ENCODE assay signal across 24 mouse cellular contexts in the genomic region with DNA sequence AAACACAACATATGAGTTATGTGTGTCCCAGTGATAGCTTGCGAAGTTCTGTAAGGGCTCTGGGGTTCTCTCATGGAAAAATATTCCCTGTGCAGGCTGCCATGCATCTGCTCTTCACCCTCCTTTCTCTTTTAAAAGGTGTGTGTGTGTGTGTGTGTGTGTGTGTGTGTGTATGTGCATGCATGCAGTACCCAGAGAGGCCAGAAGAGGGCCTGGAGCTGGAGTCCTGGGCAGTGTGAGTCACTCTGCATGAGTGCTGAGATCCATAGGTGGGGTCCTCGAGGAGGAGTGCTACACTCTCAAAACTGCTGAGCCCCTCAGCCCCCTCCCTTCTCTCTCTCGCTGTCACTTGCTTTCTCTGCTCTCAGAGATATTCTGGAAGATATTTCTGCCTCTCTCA. TPM values are rescaled to one million over a fixed set of nuclear protein-coding genes. Genes with fewer than 3 reads are reported as not detected.
DNase-seq lines count a peak whose midpoint lies in the region; ATAC-seq and TF ChIP-seq lines count a peak whose summit lies in the region.
"Had no signal": no experiment of that assay in that cellular context is flagged by ENCODE, and none has a peak within 500 bp of the region (broad histone marks: within the 10 kb centered on the region; RNA-seq: fewer than 3 reads in every experiment).

No protein-coding gene starts in this region.

- TF ChIP-seq EP300 in liver, embryonic 14.5 days (IDR thresholded peaks at IDR 0.05; ENCODE audit: low read depth) = no peak

- no peaks in the 10 kb centered on the region for H3K27me3 ChIP-seq in hindbrain, postnatal 0 days (ENCODE audit: insufficient read depth, low read length)
- no peaks in the 10 kb centered on the region for H3K27me3 ChIP-seq in hindbrain, embryonic 12.5 days
- no peaks in the 10 kb centered on the region for H3K27me3 ChIP-seq in liver, embryonic 14.5 days (ENCODE audit: control insufficient read depth, insufficient read depth, low read length)
- no peaks in the 10 kb centered on the region for H3K27me3 ChIP-seq in liver, embryonic 12.5 days (replicated peaks)
- H3K27me3 ChIP-seq in hindbrain, embryonic 13.5 days = no peaks in the 10 kb centered on the region
- H3K27me3 ChIP-seq: heart, embryonic 13.5 days; limb, embryonic 12.5 days; lung, embryonic 15.5 days; midbrain, embryonic 13.5 days; neural tube, embryonic 13.5 days; Patski had no signal

- no peak for TF ChIP-seq POLR2A in olfactory bulb, adult 2 months (IDR thresholded peaks at IDR 0.05; ENCODE audit: insufficient read depth, low read depth, low read length)

- no peak overlapping the region for H3K4me2 ChIP-seq in hindbrain, postnatal 0 days (ENCODE audit: low read depth, low read length)
- no peak overlapping the region for H3K4me2 ChIP-seq in hindbrain, embryonic 12.5 days (replicated peaks)
- H3K4me2 ChIP-seq in liver, embryonic 14.5 days (ENCODE audit: low read depth) = no peak overlapping the region
- no peak overlapping the region for H3K4me2 ChIP-seq in liver, embryonic 12.5 days
- H3K4me2 ChIP-seq in hindbrain, embryonic 13.5 days = no peak overlapping the region
- H3K4me2 ChIP-seq: heart, embryonic 13.5 days; limb, embryonic 12.5 days; lung, embryonic 15.5 days; midbrain, embryonic 13.5 days; neural tube, embryonic 13.5 days had no signal

- H3K9ac ChIP-seq in hindbrain, postnatal 0 days (replicated peaks; ENCODE audit: low read length) = no peak overlapping the region
- no peak overlapping the region for H3K9ac ChIP-seq in hindbrain, embryonic 12.5 days
- no peak overlapping the region for H3K9ac ChIP-seq in liver, embryonic 14.5 days (replicated peaks)
- H3K9ac ChIP-seq in liver, embryonic 12.5 days = no peak overlapping the region
- H3K9ac ChIP-seq in hindbrain, embryonic 13.5 days = no peak overlapping the region
- H3K9ac ChIP-seq: heart, embryonic 13.5 days; limb, embryonic 12.5 days; lung, embryonic 15.5 days; midbrain, embryonic 13.5 days; neural tube, embryonic 13.5 days had no signal

- H3K36me3 ChIP-seq in hindbrain, postnatal 0 days (ENCODE audit: insufficient read depth, low read length) = no peaks in the 10 kb centered on the region
- no peaks in the 10 kb centered on the region for H3K36me3 ChIP-seq in hindbrain, embryonic 12.5 days
- no peaks in the 10 kb centered on the region for H3K36me3 ChIP-seq in liver, embryonic 14.5 days (replicated peaks; ENCODE audit: control insufficient read depth, insufficient read depth, low read depth)
- H3K36me3 ChIP-seq in liver, embryonic 12.5 days = no peaks in the 10 kb centered on the region
- peaks cover 11% of the 10 kb centered on the region; the same call in 1 of the 2 replicates for H3K36me3 ChIP-seq in hindbrain, embryonic 13.5 days
- H3K36me3 ChIP-seq: limb, embryonic 12.5 days; lung, embryonic 15.5 days; neural tube, embryonic 13.5 days had no signal

- TF ChIP-seq CTCF in hindbrain, postnatal 0 days (IDR thresholded peaks at IDR 0.05; ENCODE audit: low read depth) = peak; percentile 32; the same call in 1 of the 2 replicates
- TF ChIP-seq CTCF in liver, embryonic 14.5 days (IDR thresholded peaks at IDR 0.05; ENCODE audit: low read depth) = peak; percentile 46
- peak; percentile 24; the same call in 1 of the 2 replicates for TF ChIP-seq CTCF in olfactory bulb, adult 2 months (IDR thresholded peaks at IDR 0.05; ENCODE audit: insufficient read depth, low read depth, low read length)

- H3K27ac ChIP-seq in hindbrain, postnatal 0 days = no peak overlapping the region
- H3K27ac ChIP-seq in hindbrain, embryonic 12.5 days = no peak overlapping the region
- no peak overlapping the region for H3K27ac ChIP-seq in liver, embryonic 14.5 days
- no peak overlapping the region for H3K27ac ChIP-seq in liver, embryonic 12.5 days
- no peak overlapping the region for H3K27ac ChIP-seq in olfactory bulb, adult 2 months (ENCODE audit: insufficient read depth, low read depth, low read length)
- no peak overlapping the region for H3K27ac ChIP-seq in hindbrain, embryonic 13.5 days
- H3K27ac ChIP-seq: forebrain, embryonic 10.5 days; heart, embryonic 13.5 days; limb, embryonic 12.5 days; lung, embryonic 15.5 days; midbrain, embryonic 13.5 days; neural tube, embryonic 13.5 days had no signal

- peaks cover 13% of the 10 kb centered on the region for H3K4me1 ChIP-seq in hindbrain, postnatal 0 days (ENCODE audit: insufficient read depth, low read length)
- H3K4me1 ChIP-seq in hindbrain, embryonic 12.5 days = no peaks in the 10 kb centered on the region
- peaks cover 0 to 5% of the 10 kb centered on the region in 2 experiments; a peak in 2 of 4 replicates for H3K4me1 ChIP-seq in liver, embryonic 14.5 days (replicated peaks; ENCODE audit: control insufficient read depth in 2 of 2, insufficient read depth in 2 of 2, low read length in 1 of 2)
- peaks cover 19% of the 10 kb centered on the region for H3K4me1 ChIP-seq in liver, embryonic 12.5 days
- H3K4me1 ChIP-seq in olfactory bulb, adult 2 months (ENCODE audit: control insufficient read depth, insufficient read depth, low read length) = peaks cover 18% of the 10 kb centered on the region
- peaks cover 4% of the 10 kb centered on the region; the same call in 1 of the 2 replicates for H3K4me1 ChIP-seq in hindbrain, embryonic 13.5 days (replicated peaks)

- no peaks in the 10 kb centered on the region for H3K9me3 ChIP-seq in hindbrain, postnatal 0 days (ENCODE audit: low read length)
- 0 out of 2 replicates have a peak, but pooled peaks cover 6% of the 10 kb centered on the region for H3K9me3 ChIP-seq in hindbrain, embryonic 12.5 days (replicated peaks)
- H3K9me3 ChIP-seq in liver, embryonic 14.5 days (ENCODE audit: control insufficient read depth, low read length) = no peaks in the 10 kb centered on the region
- peaks cover 5% of the 10 kb centered on the region; the same call in 1 of the 2 replicates for H3K9me3 ChIP-seq in liver, embryonic 12.5 days (replicated peaks)
- no peaks in the 10 kb centered on the region for H3K9me3 ChIP-seq in hindbrain, embryonic 13.5 days
- H3K9me3 ChIP-seq: heart, embryonic 13.5 days; lung, embryonic 15.5 days; neural tube, embryonic 13.5 days had no signal

- no peak overlapping the region for H3K4me3 ChIP-seq in hindbrain, postnatal 0 days (ENCODE audit: low read length)
- H3K4me3 ChIP-seq in hindbrain, embryonic 12.5 days = no peak overlapping the region
- H3K4me3 ChIP-seq in liver, embryonic 14.5 days (ENCODE audit: insufficient read depth in 1 of 2, low read depth in 2 of 2, low read length in 2 of 2) = no peak overlapping the region
- no peak overlapping the region for H3K4me3 ChIP-seq in liver, embryonic 12.5 days
- no peak overlapping the region for H3K4me3 ChIP-seq in olfactory bulb, adult 2 months (ENCODE audit: insufficient read depth, low read depth, low read length)
- no peak overlapping the region for H3K4me3 ChIP-seq in hindbrain, embryonic 13.5 days
- H3K4me3 ChIP-seq: forebrain, embryonic 10.5 days; heart, embryonic 13.5 days; limb, embryonic 12.5 days; lung, embryonic 15.5 days; midbrain, embryonic 13.5 days; neural tube, embryonic 13.5 days had no signal

- no peak for ATAC-seq in hindbrain, postnatal 0 days
- ATAC-seq in hindbrain, embryonic 12.5 days (ENCODE audit: low FRiP score) = no peak
- no peak for ATAC-seq in liver, embryonic 14.5 days (ENCODE audit: insufficient read depth)
- no peak for ATAC-seq in liver, embryonic 12.5 days
- no peak for ATAC-seq in hindbrain, embryonic 13.5 days (ENCODE audit: low FRiP score)
- ATAC-seq: hindbrain, embryonic 16.5 days; midbrain, embryonic 13.5 days; Patski had no signal

- no peak for DNase-seq in hindbrain, postnatal 0 days (ENCODE audit: low spot score)
- DNase-seq in liver, embryonic 14.5 days (ENCODE audit: low read depth in 3 of 3, low spot score in 3 of 3) = no peak
- peak; percentile 50 for DNase-seq in ES-CJ7 (ENCODE audit: low read depth, low spot score)
- DNase-seq: adrenal gland, postnatal 14 days; cerebellum, adult 11 months; gastrocnemius, postnatal 10 days; heart, adult 11 months; heart, postnatal 36 days; kidney, adult 18-20 months; kidney, postnatal 36 days; spleen, adult 18-20 months; thymus, postnatal 36 days had no signal

- 89% methylated on average over 3 of the region's 3 CpGs for WGBS in hindbrain, postnatal 0 days
- WGBS in hindbrain, embryonic 12.5 days = 96% methylated on average over 3 of the region's 3 CpGs
- 61% methylated on average over 3 of the region's 3 CpGs for WGBS in liver, embryonic 14.5 days (ENCODE audit: insufficient replicate concordance)
- WGBS in liver, embryonic 12.5 days (ENCODE audit: insufficient replicate concordance) = 72% methylated on average over 3 of the region's 3 CpGs
- 92% methylated on average over 3 of the region's 3 CpGs for WGBS in olfactory bulb, adult 2 months
- WGBS in hindbrain, embryonic 13.5 days = 97% methylated on average over 3 of the region's 3 CpGs

RNA-seq across cellular contexts. Expression of a gene that starts 29.5 kb away (rescaled TPM):
- total RNA-seq in hindbrain, postnatal 0 days (2014; rRNA removed) = 45.3 and 53.6 TPM in 2 replicates
- 82.5 and 83.7 TPM in 2 replicates for polyA plus RNA-seq in hindbrain, postnatal 0 days (2015; fragmentation: Nextera tagmentation; extraction: Ambion mirVana)
- polyA plus RNA-seq in hindbrain, embryonic 12.5 days (2016; fragmentation: Nextera tagmentation; extraction: Ambion mirVana) = 33.7 and 36.1 TPM in 2 replicates
- 1.4 and 1.7 TPM in 2 replicates for polyA plus RNA-seq in liver, embryonic 14.5 days (2012; rRNA removed)
- polyA plus RNA-seq in liver, embryonic 14.5 days (2014; fragmentation: Nextera tagmentation; extraction: Ambion mirVana) = 2.1 and 2.2 TPM in 2 replicates
- polyA plus RNA-seq in liver, embryonic 12.5 days (2016; fragmentation: Nextera tagmentation; extraction: Ambion mirVana) = 4.0 and 4.1 TPM in 2 replicates
- polyA plus RNA-seq in olfactory bulb, adult 2 months (2012; ENCODE audit: insufficient read depth, insufficient read length, low replicate concordance, missing spikeins) = 177 TPM in 1 of 2 replicates, not detected in the other
- 59.1 and 60.9 TPM in 2 replicates for polyA plus RNA-seq in hindbrain, embryonic 13.5 days (2015; fragmentation: Nextera tagmentation; extraction: Ambion mirVana)
